Mouse (Mus musculus): ENCODE results near the gene Mgll.

- TF ChIP-seq CTCF (conservative IDR thresholded peaks at IDR 0.05; ENCODE audit: low read length), result no peak
- TF ChIP-seq POU5F1 (IDR thresholded peaks at IDR 0.05; ENCODE audit: borderline replicate concordance, low read length), result no peak
- TF ChIP-seq NANOG (IDR thresholded peaks at IDR 0.05; ENCODE audit: borderline replicate concordance, low read length), result no peak
These were observed 51.1 kb downstream of the Mgll start for GRCm38 (mm10) chr6:88775267-88775666.
